Mouse (Mus musculus) hematopoietic stem cell, adult 5-6 weeks (primary cell): ENCODE results near the gene Prr15. TPM values are rescaled to one million over a fixed set of nuclear protein-coding genes. Genes with fewer than 3 reads are reported as not detected.

Experiments
- ATAC-seq, 2 experiments: fragments of 125-278 bp in 1 of 2; replicated peaks in 1 of 2; 2 replicates each; pipeline ENCODE4 v1.8.0; 2016 to 2017; ENCODE audit warnings: inconsistent platforms in 2 of 2, mild to moderate bottlenecking in 2 of 2, moderate number of reproducible peaks in 2 of 2, low read depth in 1 of 2, moderate TSS enrichment in 1 of 2; ENCODE audit not compliant: low FRiP score in 2 of 2, poor library complexity in 2 of 2, severe bottlenecking in 2 of 2, insufficient read depth in 1 of 2, low TSS enrichment in 1 of 2
- total RNA-seq: library from RNA; stranded (forward); fragments of 172-1452, 232-1000 nt; gene quantifications from 2 replicates; pipeline ENCODE4 v1.2.3, GENCODE M21; 2017

Gene Prr15
- total RNA-seq, 1 experiment from 2014 or later, result 2.2 TPM

DNA sequence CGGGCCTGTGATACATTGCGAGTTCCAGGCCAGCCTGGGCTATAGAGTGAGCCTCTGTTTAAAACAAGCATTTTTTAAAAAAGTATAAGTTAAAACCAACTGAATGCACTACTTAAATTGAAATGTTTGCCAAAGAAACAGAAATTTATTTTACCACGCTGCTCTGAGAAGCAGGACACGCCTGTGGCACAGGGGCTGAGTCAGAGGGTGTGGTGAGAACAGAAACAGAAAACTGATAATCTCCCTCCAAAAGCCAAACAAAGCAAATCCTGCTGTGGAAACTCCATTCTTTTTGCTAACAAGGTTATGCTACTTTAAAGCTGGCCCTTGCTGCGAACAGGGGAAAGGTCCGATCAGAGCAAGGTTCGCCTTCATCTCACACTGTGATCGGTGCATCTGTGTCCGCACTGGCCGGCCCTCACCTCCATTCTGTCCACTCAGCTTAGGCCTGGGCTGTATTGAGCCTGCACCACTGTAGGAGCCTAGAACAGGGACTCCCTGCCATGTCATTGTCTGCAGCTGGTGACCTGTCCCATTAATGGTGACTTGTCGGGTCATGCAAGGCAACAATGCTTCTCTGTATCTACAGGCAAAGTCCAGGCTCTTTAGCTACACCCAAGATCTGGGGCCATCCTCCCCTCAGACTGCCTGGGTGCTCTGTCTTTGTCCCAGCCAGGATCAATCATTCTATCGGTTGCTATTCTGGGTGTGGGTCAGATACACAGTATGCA lies 38.9 kb downstream of the Prr15 start:
- ATAC-seq, result no peak

DNA sequence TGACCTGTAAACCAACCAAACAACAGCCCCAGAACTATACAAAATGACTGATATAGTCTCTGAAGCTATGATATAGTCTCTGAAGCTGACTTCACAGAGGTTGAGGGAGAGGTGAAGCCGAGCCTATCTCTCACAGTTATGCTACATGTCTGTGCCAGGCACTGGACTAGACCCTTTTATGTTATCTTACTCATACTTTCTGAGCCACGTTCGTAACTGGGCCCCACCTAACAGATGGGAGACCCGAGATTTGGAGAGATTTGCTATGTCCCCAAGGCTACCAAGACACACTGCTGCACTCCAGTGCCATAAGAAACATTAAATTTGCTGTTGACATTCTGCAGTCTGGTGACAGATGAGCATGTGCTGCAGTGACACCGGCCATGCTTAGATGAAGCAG lies 41.0 kb downstream of the Prr15 start:
- no peak for ATAC-seq

DNA sequence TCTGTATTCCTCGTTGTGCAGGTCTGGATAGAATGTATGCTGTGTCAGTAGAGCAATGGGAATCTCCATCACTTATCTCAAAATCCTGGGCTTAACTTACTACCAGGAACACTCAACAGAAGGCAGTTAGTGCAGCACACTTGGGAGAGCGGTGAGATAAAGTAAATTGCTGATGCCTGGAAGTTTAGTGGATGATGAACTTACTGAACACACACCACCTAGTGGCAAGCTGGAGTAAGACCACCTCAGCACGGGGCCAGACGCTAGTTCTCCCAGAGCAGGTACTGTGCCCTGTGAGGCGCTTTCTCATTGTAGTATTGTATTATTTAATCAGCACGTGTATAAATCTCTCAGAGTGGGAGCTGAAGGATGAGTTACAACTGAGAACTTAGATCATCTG lies 42.4 kb downstream of the Prr15 start:
- ATAC-seq, result peak; percentile 82 to 87

DNA sequence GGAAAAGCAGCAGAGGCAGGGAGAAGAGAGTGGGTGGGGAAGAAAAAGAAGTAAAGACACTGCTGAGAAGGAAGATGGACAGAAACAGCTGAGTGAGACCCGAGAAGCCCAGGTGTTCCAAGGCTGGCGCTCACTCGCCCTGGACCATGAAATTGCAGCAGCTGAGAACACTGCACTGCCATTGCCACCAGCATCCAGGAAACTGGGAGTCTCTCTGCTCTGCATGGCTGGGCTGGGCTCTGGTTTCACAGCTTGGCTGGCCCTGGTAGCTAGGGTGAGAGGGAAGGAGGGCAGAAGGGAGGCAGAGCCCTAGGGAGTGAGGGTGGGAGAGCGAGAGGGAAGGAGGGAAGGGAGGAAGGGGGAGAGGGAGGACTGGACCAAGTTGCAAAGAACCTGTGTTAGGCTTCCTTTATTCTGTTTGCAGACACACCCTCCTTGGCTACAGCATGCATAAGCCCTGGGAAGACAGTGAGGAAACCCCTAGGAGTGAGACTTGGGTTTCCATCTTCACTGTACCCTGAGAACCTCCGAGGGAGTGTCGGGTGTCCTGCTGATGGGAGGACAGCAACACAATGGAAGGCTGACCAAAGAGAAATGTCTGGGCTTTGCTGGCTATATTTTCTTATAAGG lies 44.4 kb downstream of the Prr15 start:
- no peak for ATAC-seq

DNA sequence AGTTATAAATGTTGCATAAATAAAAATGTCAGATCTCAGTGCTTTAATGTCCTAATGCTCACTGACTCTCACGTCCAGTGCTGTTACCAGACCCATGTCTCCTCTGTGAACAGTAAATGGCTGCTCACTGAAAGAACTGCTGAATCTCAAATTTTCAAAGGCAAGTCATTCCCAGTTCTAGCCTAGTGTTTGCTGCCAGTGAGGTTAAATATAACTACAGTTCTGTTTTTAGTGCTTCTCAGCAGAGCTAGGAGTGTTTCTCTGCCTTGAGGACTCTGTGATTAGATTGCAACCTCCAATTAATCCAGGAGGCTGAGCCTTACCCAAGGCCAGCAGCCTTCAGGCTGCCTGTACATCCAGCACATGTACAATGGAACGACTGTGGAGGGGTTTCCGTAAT lies 46.2 kb downstream of the Prr15 start:
- no peak for ATAC-seq

DNA sequence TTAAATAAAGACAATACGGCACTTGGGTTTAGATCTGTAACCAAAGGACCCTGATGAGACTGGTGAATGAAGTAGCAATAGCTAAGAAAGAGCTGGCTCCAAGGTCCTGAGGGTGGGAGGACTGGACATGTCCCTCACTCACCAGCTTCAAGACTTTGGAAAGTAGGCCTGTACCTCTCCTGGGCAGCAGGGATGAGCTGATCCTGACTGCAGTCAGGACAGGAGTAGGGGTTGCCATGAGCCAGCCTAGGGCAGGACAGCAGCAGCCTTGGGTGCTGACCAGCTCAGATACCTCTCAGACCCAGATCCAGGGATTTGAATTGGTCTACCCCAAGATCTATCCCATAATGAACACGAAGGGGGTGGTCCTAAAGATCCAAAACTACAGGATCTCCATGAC lies 53.7 kb downstream of the Prr15 start:
- ATAC-seq, result no peak

Other genes starting within 250 kb of the Prr15 start
- gene Wipf3, start 103.8 kb downstream of the Prr15 start, total RNA-seq, result not detected in 2 replicates
- 0.75 and 1.0 TPM in 2 replicates for gene Scrn1, start 240.7 kb downstream of the Prr15 start, total RNA-seq